Mouse (Mus musculus): ENCODE results near the gene Gng8. TPM values are rescaled to one million over a fixed set of nuclear protein-coding genes. Genes with fewer than 3 reads are reported as not detected.
A peak's percentile ranks its signal among the peaks of the same experiment; 100 is the strongest.

The Gng8 gene
- polyA plus RNA-seq (2016; fragmentation: Nextera tagmentation; extraction: Ambion mirVana), result 12.1 and 13.6 TPM in 2 replicates

DNA sequence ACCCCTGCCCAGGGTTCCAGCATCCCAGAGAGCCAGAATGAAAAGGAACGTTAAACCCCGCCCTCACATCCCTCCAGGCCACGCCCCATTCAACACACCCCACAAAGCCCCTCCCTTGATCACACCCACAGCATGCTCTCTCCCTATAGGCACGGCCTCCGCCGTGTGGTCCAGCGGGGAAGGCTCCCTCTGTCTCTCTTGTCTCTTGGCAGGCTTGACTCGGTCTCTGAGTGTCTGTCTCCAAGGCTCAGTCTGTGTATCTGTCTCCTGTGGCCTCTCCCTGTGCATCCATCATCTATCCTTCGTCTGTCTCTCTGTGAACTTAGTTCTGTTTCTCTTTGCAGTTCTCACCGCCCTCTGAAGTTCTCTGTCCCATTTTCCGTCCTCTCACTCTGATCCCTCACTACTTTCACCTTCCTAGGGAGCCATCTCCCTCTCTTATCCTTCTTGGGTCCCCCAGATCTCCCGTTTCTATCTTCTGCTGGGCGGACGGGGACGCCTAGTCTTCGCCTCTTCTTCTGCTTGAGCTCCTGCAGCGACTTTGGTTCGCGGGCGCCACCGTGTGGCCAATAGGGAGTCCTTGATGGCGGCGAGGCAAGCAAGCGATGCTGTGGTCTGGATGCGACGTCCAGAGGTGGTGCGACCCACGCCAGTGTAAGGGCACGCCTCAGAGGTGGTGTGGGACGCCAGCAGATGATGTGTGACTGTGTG, at the start of gene Gng8:
Gng8 (plus strand) TSS at position 146 of the 711 bp plus-strand sequence.
- Histone ChIP-seq H3K4me2 (replicated peaks) (peak within 1 kb of the TSS; percentile 60), H3K4me1 (peaks cover 49% of the 10 kb centered on the region), H3K9me3 (replicated peaks) (no peaks in the 10 kb centered on the region), H3K27ac (peak within 1 kb of the TSS; percentile 75), H3K36me3 (peaks cover 10% of the 10 kb centered on the region), H3K27me3 (peaks cover 41% of the 10 kb centered on the region), H3K4me3 (peak within 1 kb of the TSS; percentile 28), H3K9ac (peak within 1 kb of the TSS; percentile 55)
- under 1% methylated on average over 30 of the region's 30 CpGs for WGBS
- ATAC-seq (ENCODE audit: low FRiP score), result peak; percentile 74

DNA sequence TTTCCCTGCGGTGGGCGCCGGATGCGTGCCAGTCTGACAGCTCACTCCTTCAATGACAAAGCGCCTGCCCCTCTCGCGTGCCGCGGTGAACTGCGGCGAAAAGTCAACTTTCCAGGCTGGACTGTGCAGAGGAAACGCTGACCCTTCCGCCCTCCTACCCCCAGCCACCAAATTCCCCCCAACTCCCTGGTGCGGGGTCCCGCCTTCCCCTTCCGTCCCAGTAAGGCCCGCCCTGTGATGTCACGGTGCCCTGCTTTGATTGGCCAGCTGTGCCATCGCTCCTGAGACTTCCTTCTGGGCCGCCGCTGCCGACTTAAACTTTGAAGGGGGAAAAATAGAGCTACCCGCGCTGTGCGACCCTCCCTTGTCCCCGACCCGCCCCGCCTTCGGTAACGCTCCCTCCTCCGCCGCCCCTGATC, 48.9 kb upstream of the Gng8 start, which contains the start of gene Prkd2:
Prkd2 (plus strand) TSS at position 258 of the 419 bp plus-strand sequence.
- H3K27ac ChIP-seq, result peak within 1 kb of the TSS; percentile 73
- peak within 1 kb of the TSS; percentile 51 for H3K4me3 ChIP-seq
- peak within 1 kb of the TSS; percentile 76 for H3K9ac ChIP-seq
- peak within 1 kb of the TSS; percentile 92 for H3K4me2 ChIP-seq (replicated peaks)
- H3K27me3 ChIP-seq, result no peaks in the 10 kb centered on the region
- ATAC-seq (ENCODE audit: low FRiP score), result peak; percentile 85
- H3K36me3 ChIP-seq, result peaks cover 40% of the 10 kb centered on the region
- under 1% methylated on average over 29 of the region's 32 CpGs for WGBS
- H3K4me1 ChIP-seq, result peaks cover 31% of the 10 kb centered on the region
- H3K9me3 ChIP-seq (replicated peaks), result no peaks in the 10 kb centered on the region

DNA sequence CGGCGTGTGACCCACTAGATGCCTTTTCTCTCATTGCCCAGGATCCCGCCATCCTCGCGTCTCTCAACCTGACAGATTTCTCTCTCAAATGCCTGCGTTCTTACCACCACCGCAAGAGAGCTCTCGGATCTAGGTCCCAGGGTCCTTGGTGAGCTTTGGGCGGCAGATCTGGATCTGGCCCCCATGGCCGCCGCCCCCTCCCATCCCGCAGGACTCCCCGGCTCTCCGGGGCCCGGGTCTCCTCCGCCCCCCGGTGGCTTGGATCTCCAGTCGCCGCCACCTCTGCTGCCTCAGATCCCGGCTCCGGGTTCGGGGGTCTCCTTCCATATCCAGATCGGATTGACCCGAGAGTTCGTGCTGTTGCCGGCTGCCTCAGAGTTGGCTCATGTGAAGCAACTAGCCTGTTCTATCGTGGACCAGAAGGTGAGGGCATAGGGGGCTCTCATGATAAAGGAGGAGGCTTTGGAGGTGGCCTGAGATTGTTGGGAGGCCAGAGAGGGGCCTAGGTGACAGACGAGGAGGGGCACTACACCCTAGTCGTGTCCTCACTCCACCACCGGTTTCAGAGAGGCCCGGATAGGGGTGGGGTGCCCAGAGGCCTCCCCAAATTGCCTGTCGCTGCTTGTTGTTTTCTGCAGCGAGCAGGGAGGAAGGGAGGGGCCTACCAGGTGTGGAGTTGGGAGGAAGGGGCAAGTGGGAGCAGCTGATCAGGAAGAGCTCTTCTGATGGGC, 48.0 kb upstream of the Gng8 start:
- H3K4me3 ChIP-seq, result peak overlapping the region; percentile 51
- H3K4me1 ChIP-seq, result peaks cover 31% of the 10 kb centered on the region
- peak overlapping the region; percentile 92 for H3K4me2 ChIP-seq (replicated peaks)
- peaks cover 30% of the 10 kb centered on the region for H3K36me3 ChIP-seq
- H3K27me3 ChIP-seq, result no peaks in the 10 kb centered on the region
- peak overlapping the region; percentile 76 for H3K9ac ChIP-seq
- 0 out of 2 replicates have a peak, but pooled peaks have one; percentile 17 for ATAC-seq (ENCODE audit: low FRiP score)
- 2% methylated on average over 33 of the region's 33 CpGs for WGBS
- H3K27ac ChIP-seq, result peak overlapping the region; percentile 73
- no peaks in the 10 kb centered on the region for H3K9me3 ChIP-seq (replicated peaks)

DNA sequence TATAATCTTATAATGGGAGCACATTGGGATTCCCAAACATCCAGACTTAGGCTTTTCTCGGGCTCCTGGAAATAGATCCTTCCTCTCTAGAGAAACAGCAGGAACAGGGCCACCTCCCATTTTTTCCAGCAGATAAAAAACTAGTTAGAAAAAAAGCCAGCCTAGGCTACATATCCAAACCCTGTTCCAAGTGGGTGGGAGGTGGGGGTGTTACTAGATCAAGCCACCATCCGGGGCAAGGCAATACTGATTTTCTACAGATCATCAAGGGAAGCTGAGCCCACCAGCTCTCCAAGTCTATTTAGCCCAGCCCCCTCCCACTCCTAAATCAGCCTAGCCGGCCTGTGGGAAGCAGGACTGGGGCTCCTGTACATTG, 46.9 kb upstream of the Gng8 start:
- Histone ChIP-seq H3K36me3 (peaks cover 27% of the 10 kb centered on the region), H3K4me3 (no peak overlapping the region), H3K4me1 (peaks cover 31% of the 10 kb centered on the region), H3K4me2 (replicated peaks) (peak overlapping the region; percentile 92), H3K9me3 (replicated peaks) (no peaks in the 10 kb centered on the region), H3K27me3 (no peaks in the 10 kb centered on the region), H3K27ac (no peak overlapping the region), H3K9ac (0 out of 2 replicates have a peak overlapping the region, but pooled peaks have one; percentile 9)
- 55% methylated on average over 3 of the region's 3 CpGs for WGBS
- ATAC-seq (ENCODE audit: low FRiP score), result no peak

DNA sequence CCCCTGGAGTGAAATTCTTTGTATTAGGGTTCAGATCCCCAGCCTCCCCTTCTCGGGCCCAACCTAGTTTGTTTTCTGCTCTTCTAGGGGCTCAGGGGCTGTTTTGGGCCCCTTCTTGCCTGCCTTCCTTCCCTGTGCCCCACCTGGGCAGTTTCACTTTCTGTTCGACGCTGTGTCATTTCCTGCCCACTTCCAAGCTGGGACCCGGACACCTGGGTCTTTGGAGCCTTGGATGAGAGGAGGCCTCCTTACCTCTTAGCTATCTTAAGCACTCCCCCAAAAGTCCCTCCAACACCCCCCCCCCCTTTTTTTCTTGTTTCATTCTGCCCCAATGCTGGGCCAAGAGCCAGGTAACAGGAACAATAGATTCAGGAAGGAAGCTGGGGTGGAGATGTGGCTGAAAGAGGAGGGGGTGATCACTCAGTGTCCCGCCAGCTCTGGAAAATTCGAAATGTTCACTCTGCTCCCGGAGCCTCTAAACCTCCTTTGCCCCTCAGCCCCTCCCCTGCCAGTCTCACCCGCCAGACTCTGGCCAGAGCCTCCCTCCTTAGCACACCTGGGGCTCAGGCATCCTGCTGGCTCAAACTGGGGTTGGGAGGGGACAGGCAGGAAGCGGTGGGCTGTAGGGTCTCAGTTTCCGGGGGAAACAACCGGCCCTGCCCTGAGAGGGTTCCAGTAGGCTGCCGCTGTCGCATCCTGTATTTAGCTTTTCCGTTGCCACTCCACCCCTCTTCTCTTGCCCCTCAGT, 46.3 kb upstream of the Gng8 start:
- WGBS, result 35% methylated on average over 14 of the region's 14 CpGs
- Histone ChIP-seq H3K4me2 (replicated peaks) (peak overlapping the region; percentile 92), H3K9ac (0 out of 2 replicates have a peak overlapping the region, but pooled peaks have one; percentile 9), H3K27me3 (no peaks in the 10 kb centered on the region), H3K36me3 (peaks cover 27% of the 10 kb centered on the region), H3K27ac (no peak overlapping the region), H3K9me3 (replicated peaks) (no peaks in the 10 kb centered on the region), H3K4me1 (peaks cover 31% of the 10 kb centered on the region), H3K4me3 (peak overlapping the region; percentile 0; the same call in 1 of the 2 replicates)
- ATAC-seq (ENCODE audit: low FRiP score), result no peak

DNA sequence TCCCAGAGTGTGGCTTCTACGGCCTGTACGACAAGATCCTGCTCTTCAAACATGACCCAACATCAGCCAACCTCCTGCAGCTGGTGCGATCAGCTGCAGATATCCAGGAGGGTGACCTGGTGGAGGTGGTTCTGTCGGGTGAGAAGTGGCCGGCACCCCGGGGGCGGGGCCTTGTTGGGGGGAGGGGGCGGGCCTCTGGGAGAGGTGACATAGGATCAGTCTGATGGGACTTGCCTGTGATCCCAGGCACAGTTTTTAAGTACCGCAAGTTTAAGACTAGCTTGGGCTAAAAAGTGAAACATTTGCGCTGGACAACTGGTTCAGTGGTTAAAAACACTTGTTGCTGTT, 45.8 kb upstream of the Gng8 start:
- Histone ChIP-seq H3K4me1 (peaks cover 31% of the 10 kb centered on the region), H3K36me3 (peaks cover 27% of the 10 kb centered on the region), H3K9ac (0 out of 2 replicates have a peak overlapping the region, but pooled peaks have one; percentile 9), H3K9me3 (replicated peaks) (no peaks in the 10 kb centered on the region), H3K4me2 (replicated peaks) (peak overlapping the region; percentile 92), H3K27ac (no peak overlapping the region), H3K27me3 (no peaks in the 10 kb centered on the region), H3K4me3 (peak overlapping the region; percentile 0; the same call in 1 of the 2 replicates)
- no peak for ATAC-seq (ENCODE audit: low FRiP score)
- WGBS, result 38% methylated on average over 10 of the region's 10 CpGs

DNA sequence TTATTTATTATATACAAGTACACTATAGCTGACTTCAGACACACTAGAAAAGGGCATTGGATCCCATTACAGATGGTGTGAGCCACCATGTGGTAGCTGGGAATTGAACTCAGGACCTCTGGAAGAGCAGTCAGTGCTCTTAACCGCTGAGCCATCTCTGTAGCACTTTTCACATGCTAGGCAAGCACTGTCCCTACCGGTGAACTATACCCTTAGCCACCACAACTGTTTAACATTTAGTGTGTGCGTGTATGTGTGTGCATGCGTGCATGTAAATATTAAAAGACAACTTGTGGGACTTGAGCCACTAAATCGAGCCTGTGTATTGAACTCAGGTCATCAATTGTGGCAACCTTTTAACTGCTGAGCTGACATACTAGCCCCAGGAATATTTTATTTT, 44.8 kb upstream of the Gng8 start:
- no peak overlapping the region for H3K4me3 ChIP-seq
- H3K9ac ChIP-seq, result no peak overlapping the region
- 95% methylated on average over 5 of the region's 5 CpGs for WGBS
- no peak for ATAC-seq (ENCODE audit: low FRiP score)
- peaks cover 28% of the 10 kb centered on the region for H3K4me1 ChIP-seq
- no peaks in the 10 kb centered on the region for H3K27me3 ChIP-seq
- H3K4me2 ChIP-seq (replicated peaks), result no peak overlapping the region
- H3K27ac ChIP-seq, result no peak overlapping the region
- no peaks in the 10 kb centered on the region for H3K9me3 ChIP-seq (replicated peaks)
- H3K36me3 ChIP-seq, result peaks cover 22% of the 10 kb centered on the region

DNA sequence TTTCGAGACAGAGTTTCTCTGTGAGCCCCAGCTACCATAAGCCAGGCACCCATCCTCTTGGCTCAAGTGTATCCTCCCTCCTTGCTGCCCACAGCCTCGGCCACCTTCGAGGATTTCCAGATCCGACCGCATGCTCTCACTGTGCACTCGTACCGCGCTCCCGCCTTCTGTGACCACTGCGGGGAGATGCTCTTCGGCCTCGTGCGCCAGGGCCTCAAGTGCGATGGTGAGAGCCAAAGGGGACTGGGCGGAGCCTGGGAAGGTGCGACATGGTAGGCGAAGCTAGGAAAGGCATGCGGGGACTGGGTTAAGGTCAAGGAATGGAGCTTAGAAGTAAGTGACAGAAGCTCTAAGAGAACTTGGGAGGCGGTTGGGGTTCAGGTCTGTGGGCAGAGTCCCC, 44.1 kb upstream of the Gng8 start:
- peaks cover 26% of the 10 kb centered on the region for H3K36me3 ChIP-seq
- no peak for ATAC-seq (ENCODE audit: low FRiP score)
- no peak overlapping the region for H3K4me3 ChIP-seq
- no peaks in the 10 kb centered on the region for H3K27me3 ChIP-seq
- no peaks in the 10 kb centered on the region for H3K9me3 ChIP-seq (replicated peaks)
- peaks cover 24% of the 10 kb centered on the region for H3K4me1 ChIP-seq
- H3K27ac ChIP-seq, result no peak overlapping the region
- no peak overlapping the region for H3K4me2 ChIP-seq (replicated peaks)
- WGBS, result 85% methylated on average over 19 of the region's 19 CpGs
- no peak overlapping the region for H3K9ac ChIP-seq

DNA sequence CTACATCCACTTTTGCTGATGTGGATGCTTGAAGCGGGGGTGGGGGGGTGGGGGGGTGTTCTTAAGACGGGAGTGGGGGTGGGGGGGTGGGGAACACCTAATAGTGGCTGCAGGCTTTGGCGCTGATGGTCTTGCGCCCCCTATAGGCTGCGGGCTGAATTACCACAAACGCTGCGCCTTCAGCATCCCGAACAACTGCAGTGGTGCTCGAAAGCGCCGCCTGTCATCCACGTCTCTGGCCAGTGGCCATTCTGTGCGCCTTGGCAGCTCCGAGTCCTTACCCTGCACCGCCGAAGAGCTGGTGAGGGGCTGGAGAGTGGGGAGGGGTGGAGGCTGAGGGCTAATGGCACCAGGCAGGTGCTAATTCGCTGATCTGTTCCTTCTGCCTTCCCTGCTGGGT, 43.0 kb upstream of the Gng8 start:
- Histone ChIP-seq H3K27me3 (no peaks in the 10 kb centered on the region), H3K9ac (no peak overlapping the region), H3K36me3 (peaks cover 32% of the 10 kb centered on the region), H3K4me3 (no peak overlapping the region), H3K27ac (no peak overlapping the region), H3K4me1 (peaks cover 21% of the 10 kb centered on the region), H3K9me3 (replicated peaks) (no peaks in the 10 kb centered on the region), H3K4me2 (replicated peaks) (no peak overlapping the region)
- 22% methylated on average over 17 of the region's 17 CpGs for WGBS
- no peak for ATAC-seq (ENCODE audit: low FRiP score)

DNA sequence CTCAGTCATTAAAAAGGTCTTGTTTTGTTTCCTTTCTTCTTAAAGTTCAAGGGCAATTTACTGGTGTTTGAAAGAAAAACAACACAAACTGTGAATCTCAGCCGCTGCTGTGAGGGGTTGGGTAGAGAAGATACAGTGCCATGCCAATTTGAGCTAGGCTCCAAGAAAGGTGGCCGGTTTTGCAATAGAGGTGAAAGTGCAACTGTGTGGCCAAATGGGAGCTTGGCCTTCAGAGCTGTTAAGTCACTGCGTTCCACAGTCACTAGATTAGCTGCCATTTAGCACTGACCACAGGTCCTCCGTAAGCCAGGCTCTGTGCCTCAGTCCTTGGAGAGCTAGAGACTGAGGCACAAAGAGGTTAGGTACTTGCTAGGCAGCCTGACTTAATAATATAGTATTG, 40.0 kb upstream of the Gng8 start:
- Histone ChIP-seq H3K9ac (no peak overlapping the region), H3K9me3 (replicated peaks) (no peaks in the 10 kb centered on the region), H3K27ac (no peak overlapping the region), H3K4me2 (replicated peaks) (no peak overlapping the region), H3K36me3 (peaks cover 62% of the 10 kb centered on the region), H3K4me3 (no peak overlapping the region), H3K4me1 (no peaks in the 10 kb centered on the region), H3K27me3 (no peaks in the 10 kb centered on the region)
- ATAC-seq (ENCODE audit: low FRiP score), result no peak
- 94% methylated on average over 4 of the region's 4 CpGs for WGBS

DNA sequence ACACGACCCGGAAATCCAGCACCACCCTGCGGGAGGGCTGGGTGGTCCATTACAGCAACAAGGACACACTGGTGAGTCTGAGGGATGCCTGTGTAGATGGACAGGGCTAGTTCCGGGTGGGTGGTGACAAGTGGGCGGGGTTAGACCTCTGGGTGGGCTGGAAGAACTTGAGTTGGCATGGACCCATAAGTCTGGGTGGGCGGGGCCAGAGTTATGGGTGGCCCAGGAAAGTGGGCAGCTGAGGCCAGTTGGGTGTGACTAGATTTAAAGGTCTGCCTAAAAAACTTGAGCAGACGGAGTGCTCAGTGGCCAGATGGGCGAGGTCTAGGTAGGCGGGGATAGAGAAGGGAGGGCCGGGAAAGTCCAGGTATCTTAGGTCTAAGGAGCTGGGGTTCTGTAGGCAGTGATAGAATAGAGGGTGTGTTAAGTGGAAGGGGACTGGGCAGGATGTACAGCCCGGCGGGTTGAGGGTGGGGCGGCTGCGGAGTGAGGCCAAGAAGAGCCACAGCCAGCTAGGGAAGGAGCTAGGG, 38.2 kb upstream of the Gng8 start:
- Histone ChIP-seq H3K27me3 (no peaks in the 10 kb centered on the region), H3K4me3 (no peak overlapping the region), H3K9me3 (replicated peaks) (no peaks in the 10 kb centered on the region), H3K4me2 (replicated peaks) (no peak overlapping the region), H3K27ac (no peak overlapping the region), H3K9ac (no peak overlapping the region), H3K36me3 (peaks cover 79% of the 10 kb centered on the region), H3K4me1 (no peaks in the 10 kb centered on the region)
- no peak for ATAC-seq (ENCODE audit: low FRiP score)
- 89% methylated on average over 14 of the region's 14 CpGs for WGBS

DNA sequence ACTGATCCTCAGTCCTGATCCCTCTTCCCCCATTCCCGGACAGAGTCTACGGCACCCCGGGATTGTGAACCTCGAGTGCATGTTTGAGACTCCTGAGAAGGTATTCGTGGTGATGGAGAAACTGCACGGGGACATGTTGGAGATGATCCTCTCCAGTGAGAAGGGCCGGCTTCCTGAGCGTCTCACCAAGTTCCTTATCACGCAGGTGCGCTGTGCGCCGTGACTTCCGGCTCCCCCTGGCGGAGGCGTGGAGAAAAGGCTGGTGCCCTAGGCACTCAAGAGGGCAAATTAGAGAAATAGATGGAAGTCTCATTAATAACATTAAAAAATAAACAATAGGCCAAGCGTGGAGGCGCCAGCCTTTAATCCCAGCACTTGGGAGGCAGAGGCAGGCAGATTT, 33.2 kb upstream of the Gng8 start:
- ATAC-seq (ENCODE audit: low FRiP score), result no peak
- 23% methylated on average over 17 of the region's 17 CpGs for WGBS
- H3K4me3 ChIP-seq, result no peak overlapping the region
- H3K4me1 ChIP-seq, result no peaks in the 10 kb centered on the region
- no peak overlapping the region for H3K9ac ChIP-seq
- no peak overlapping the region for H3K4me2 ChIP-seq (replicated peaks)
- no peak overlapping the region for H3K27ac ChIP-seq
- H3K27me3 ChIP-seq, result no peaks in the 10 kb centered on the region
- peaks cover 48% of the 10 kb centered on the region for H3K36me3 ChIP-seq
- no peaks in the 10 kb centered on the region for H3K9me3 ChIP-seq (replicated peaks)
